Mouse (Mus musculus) megakaryocyte, embryonic 14.5 days (primary cell): ENCODE measurements around the gene Ppp1r10.

Experiments used
- FLI1 ChIP-seq: IDR thresholded peaks from 2 replicates; pipeline ENCODE4 v1.6.1; 2012; ENCODE audit warnings: low read length, inconsistent platforms, mixed read lengths
- GATA1 ChIP-seq: IDR thresholded peaks from 3 replicates; pipeline ENCODE4 v1.6.1; 2012; ENCODE audit warnings: mixed read lengths, low read length, inconsistent platforms, borderline replicate concordance

DNA sequence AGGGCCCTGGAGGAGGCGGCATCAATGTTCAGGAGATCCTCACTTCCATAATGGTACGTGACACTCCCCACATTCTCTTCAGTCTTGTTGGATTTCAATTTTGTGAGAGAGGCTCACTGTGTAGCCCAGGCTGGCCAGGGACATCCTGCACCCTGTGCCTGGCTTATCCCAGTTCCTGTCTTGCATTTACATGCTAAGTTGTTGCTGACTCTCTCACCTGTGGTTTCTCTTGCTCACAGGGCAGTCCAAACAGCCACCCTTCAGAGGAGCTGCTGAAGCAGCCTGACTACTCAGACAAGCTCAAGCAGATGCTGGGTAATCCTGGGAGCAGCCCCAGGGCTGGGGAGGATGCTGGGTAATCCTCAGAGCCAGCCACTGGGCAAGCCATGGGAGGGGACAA is 13.3 kb downstream of the Ppp1r10 start:
- TF ChIP-seq GATA1 = no peak
- no peak for TF ChIP-seq FLI1
